Mouse (Mus musculus) C2C12 (cell line): Measurements from ENCODE around the gene Gm9837. TPM values are rescaled to one million over a fixed set of nuclear protein-coding genes. Genes with fewer than 3 reads are reported as not detected.

Experiments
- H3K27me3 ChIP-seq: one replicate; pipeline ENCODE4 v1.6.1; 2011; ENCODE audit not compliant: control insufficient read depth, insufficient read depth, insufficient read length
- H3K36me3 ChIP-seq: one replicate; pipeline ENCODE4 v1.6.1; 2011; ENCODE audit not compliant: control insufficient read depth, insufficient read depth
- H3K4me3 ChIP-seq: one replicate; pipeline ENCODE4 v1.5.1; 2011; ENCODE audit warnings: mild to moderate bottlenecking, control low read depth; ENCODE audit not compliant: poor library complexity, insufficient read depth, severe bottlenecking
- H3K79me2 ChIP-seq: one replicate; pipeline ENCODE4 v1.6.1; 2011; ENCODE audit not compliant: control insufficient read depth, insufficient read depth
- H3K79me3 ChIP-seq: one replicate; pipeline ENCODE4 v1.6.1; 2011; ENCODE audit warnings: low read depth, control low read depth
- H3ac ChIP-seq: one replicate; pipeline ENCODE3; 2011; ENCODE audit warnings: low read depth; ENCODE audit not compliant: control insufficient read depth, insufficient read length
- CEBPB ChIP-seq: IDR thresholded peaks from one replicate; pipeline ENCODE4 v1.6.1; 2011; ENCODE audit warnings: low read depth, mild to moderate bottlenecking, control low read depth, moderate library complexity
- CTCF ChIP-seq: IDR thresholded peaks from one replicate; pipeline ENCODE4 v1.5.1; 2011; ENCODE audit not compliant: control insufficient read depth, insufficient read depth, insufficient read length
- FOSL1 ChIP-seq: IDR thresholded peaks from one replicate; pipeline ENCODE4 v1.8.0; 2011; ENCODE audit warnings: mild to moderate bottlenecking, low read length; ENCODE audit not compliant: poor library complexity, insufficient read depth, severe bottlenecking
- MAX ChIP-seq: IDR thresholded peaks from one replicate; pipeline ENCODE4 v1.6.1; 2011; ENCODE audit warnings: mild to moderate bottlenecking, control low read depth
- MYOD1 ChIP-seq: IDR thresholded peaks from one replicate; pipeline ENCODE4 v1.6.1; 2011; ENCODE audit warnings: low read depth; ENCODE audit not compliant: control insufficient read depth, insufficient read length
- MYOG ChIP-seq: IDR thresholded peaks from one replicate; pipeline ENCODE4 v1.6.1; 2011; ENCODE audit not compliant: control insufficient read depth, insufficient read length; ENCODE audit errors: extremely low read depth
- USF1 ChIP-seq: IDR thresholded peaks from one replicate; pipeline ENCODE4 v1.6.1; 2011; ENCODE audit warnings: low read depth, mild to moderate bottlenecking, control low read depth, moderate library complexity
- polyA plus RNA-seq: library from polyadenylated mRNA; unstranded; fragments of >200 nt; fragmentation: generic; extraction: Trizol; gene quantifications from one replicate; pipeline ENCODE4 v1.2.1, GENCODE M21; 2012; ENCODE audit warnings: missing spikeins

Gm9837 gene
- polyA plus RNA-seq, 1 experiment: not detected

GRCm38 (mm10) chr11:53461727-53462126, 8.6 kb downstream of the Gm9837 start:
- Histone ChIP-seq H3K4me3 (no peak overlapping the region), H3ac (no peak overlapping the region), H3K36me3 (no peaks in the 10 kb centered on the region), H3K79me2 (no peaks in the 10 kb centered on the region), H3K79me3 (no peaks in the 10 kb centered on the region), H3K27me3 (no peaks in the 10 kb centered on the region)
- TF ChIP-seq FOSL1 (no peak), USF1 (no peak)

- no peaks in the 10 kb centered on the region for H3K27me3 ChIP-seq
- no peak overlapping the region for H3K4me3 ChIP-seq
- no peaks in the 10 kb centered on the region for H3K79me2 ChIP-seq
- no peaks in the 10 kb centered on the region for H3K36me3 ChIP-seq
- H3ac ChIP-seq: no peak overlapping the region
- TF ChIP-seq CEBPB: no peak
- TF ChIP-seq CTCF: no peak
- no peak for TF ChIP-seq FOSL1
- TF ChIP-seq MYOD1: no peak
- TF ChIP-seq MAX: no peak
- TF ChIP-seq USF1: no peak
- no peak for TF ChIP-seq MYOG
- H3K79me3 ChIP-seq: no peaks in the 10 kb centered on the region
Measured at GRCm38 (mm10) chr11:53460192-53460591, 10.1 kb downstream of the Gm9837 start.

GRCm38 (mm10) chr11:53458996-53459395, 11.3 kb downstream of the Gm9837 start:
- no peaks in the 10 kb centered on the region for H3K27me3 ChIP-seq
- TF ChIP-seq MAX (no peak), MYOG (no peak), CEBPB (no peak), USF1 (no peak)
- no peaks in the 10 kb centered on the region for H3K79me2 ChIP-seq
- no peaks in the 10 kb centered on the region for H3K79me3 ChIP-seq
- no peak overlapping the region for H3K4me3 ChIP-seq
- no peaks in the 10 kb centered on the region for H3K36me3 ChIP-seq
- no peak overlapping the region for H3ac ChIP-seq

- Histone ChIP-seq H3K36me3 (no peaks in the 10 kb centered on the region), H3ac (peak overlapping the region; percentile 71), H3K79me2 (no peaks in the 10 kb centered on the region), H3K79me3 (no peaks in the 10 kb centered on the region), H3K4me3 (peak overlapping the region; percentile 29), H3K27me3 (no peaks in the 10 kb centered on the region)
- TF ChIP-seq MAX (no peak), CTCF (no peak), MYOG (no peak), CEBPB (no peak), USF1 (no peak), FOSL1 (no peak), MYOD1 (no peak)
Measured at GRCm38 (mm10) chr11:53457372-53457954, 12.8 kb downstream of the Gm9837 start.

- Histone ChIP-seq H3K36me3 (no peaks in the 10 kb centered on the region), H3K79me2 (no peaks in the 10 kb centered on the region), H3K27me3 (no peaks in the 10 kb centered on the region), H3K4me3 (peak within 1 kb of the TSS; percentile 29), H3K79me3 (no peaks in the 10 kb centered on the region), H3ac (peak within 1 kb of the TSS; percentile 71)
- TF ChIP-seq MYOD1: no peak
- no peak for TF ChIP-seq FOSL1
- TF ChIP-seq USF1: no peak
- TF ChIP-seq CTCF: peak; percentile 26
Measured at GRCm38 (mm10) chr11:53456474-53457371, 13.6 kb downstream of the Gm9837 start, which contains the start of the genes Gm10447 and Shroom1. TSS of gene Gm10447 (minus strand) at chr11:53457110. TSS of gene Shroom1 (plus strand) at chr11:53457205.

GRCm38 (mm10) chr11:53453031-53453430, 17.2 kb downstream of the Gm9837 start:
- Histone ChIP-seq H3ac (no peak overlapping the region), H3K79me2 (no peaks in the 10 kb centered on the region), H3K4me3 (no peak overlapping the region), H3K27me3 (peaks cover 10% of the 10 kb centered on the region), H3K79me3 (no peaks in the 10 kb centered on the region), H3K36me3 (no peaks in the 10 kb centered on the region)
- TF ChIP-seq MAX (no peak), MYOG (no peak), CEBPB (no peak), MYOD1 (no peak), CTCF (no peak), FOSL1 (no peak), USF1 (no peak)
